Mouse (Mus musculus): ENCODE results near the gene Gm20708. TPM values are rescaled to one million over a fixed set of nuclear protein-coding genes. Genes with fewer than 3 reads are reported as not detected.

The Gm20708 gene
- polyA plus RNA-seq, 1 experiment from 2014 or later = 1.1 TPM

GRCm38 (mm10) chr11:117794035-117794551, 15.4 kb upstream of the Gm20708 start:
- ATAC-seq (ENCODE audit: insufficient number of reproducible peaks, insufficient read depth, low FRiP score, low read depth) = no peak
- H3K27ac ChIP-seq (ENCODE audit: low read length) = no peak overlapping the region
- 64% methylated on average over 4 of the region's 4 CpGs for WGBS

DNA sequence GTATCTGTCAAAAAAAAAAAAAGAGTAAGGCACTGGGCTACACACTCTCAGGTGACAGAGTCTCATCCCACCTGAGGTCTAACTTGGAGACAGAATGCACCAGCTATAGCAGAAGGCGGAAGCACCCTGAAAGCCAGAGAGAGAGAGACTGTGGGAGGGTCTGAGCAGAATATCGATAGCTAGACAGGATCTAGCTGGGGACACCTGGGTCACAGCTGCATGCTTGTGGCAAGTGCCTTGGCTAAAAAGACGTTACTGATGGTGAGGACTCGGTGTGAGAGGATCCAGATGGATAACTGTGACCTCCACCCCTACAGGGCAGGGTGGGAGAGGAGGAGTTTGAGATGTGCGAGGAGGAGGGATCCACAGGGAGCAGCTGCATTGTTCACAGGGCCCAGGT, 12.5 kb upstream of the Gm20708 start:
- H3K9me3 ChIP-seq (ENCODE audit: control insufficient read depth, low read depth, low read length) = no peaks in the 10 kb centered on the region
- H3K27me3 ChIP-seq (ENCODE audit: control insufficient read depth, insufficient read depth, low read length) = no peaks in the 10 kb centered on the region
- H3K9ac ChIP-seq (replicated peaks; ENCODE audit: low read depth, low read length) = no peak overlapping the region
- H3K27ac ChIP-seq (ENCODE audit: low read length) = no peak overlapping the region
- no peak overlapping the region for H3K4me3 ChIP-seq (ENCODE audit: low read depth, low read length)
- H3K4me1 ChIP-seq (ENCODE audit: control insufficient read depth, insufficient read depth, low read length) = peaks cover 8% of the 10 kb centered on the region; the same call in 1 of the 2 replicates
- H3K4me2 ChIP-seq (replicated peaks; ENCODE audit: low read depth, low read length) = no peak overlapping the region
- 34% methylated on average over 5 of the region's 5 CpGs for WGBS
- ATAC-seq (ENCODE audit: insufficient number of reproducible peaks, insufficient read depth, low FRiP score, low read depth) = no peak
- H3K36me3 ChIP-seq (ENCODE audit: control insufficient read depth, insufficient read depth, low read length) = no peaks in the 10 kb centered on the region

More at GRCm38 (mm10) chr11:117794035-117794551, 15.4 kb upstream of the Gm20708 start:
- Histone ChIP-seq H3K9me3 (ENCODE audit: control insufficient read depth, low read depth, low read length) (no peaks in the 10 kb centered on the region), H3K9ac (replicated peaks; ENCODE audit: low read depth, low read length) (no peak overlapping the region), H3K27me3 (ENCODE audit: control insufficient read depth, insufficient read depth, low read length) (no peaks in the 10 kb centered on the region), H3K4me2 (replicated peaks; ENCODE audit: low read depth, low read length) (no peak overlapping the region), H3K4me1 (ENCODE audit: control insufficient read depth, insufficient read depth, low read length) (peaks cover 15% of the 10 kb centered on the region), H3K4me3 (ENCODE audit: low read depth, low read length) (no peak overlapping the region), H3K36me3 (ENCODE audit: control insufficient read depth, insufficient read depth, low read length) (no peaks in the 10 kb centered on the region)

DNA sequence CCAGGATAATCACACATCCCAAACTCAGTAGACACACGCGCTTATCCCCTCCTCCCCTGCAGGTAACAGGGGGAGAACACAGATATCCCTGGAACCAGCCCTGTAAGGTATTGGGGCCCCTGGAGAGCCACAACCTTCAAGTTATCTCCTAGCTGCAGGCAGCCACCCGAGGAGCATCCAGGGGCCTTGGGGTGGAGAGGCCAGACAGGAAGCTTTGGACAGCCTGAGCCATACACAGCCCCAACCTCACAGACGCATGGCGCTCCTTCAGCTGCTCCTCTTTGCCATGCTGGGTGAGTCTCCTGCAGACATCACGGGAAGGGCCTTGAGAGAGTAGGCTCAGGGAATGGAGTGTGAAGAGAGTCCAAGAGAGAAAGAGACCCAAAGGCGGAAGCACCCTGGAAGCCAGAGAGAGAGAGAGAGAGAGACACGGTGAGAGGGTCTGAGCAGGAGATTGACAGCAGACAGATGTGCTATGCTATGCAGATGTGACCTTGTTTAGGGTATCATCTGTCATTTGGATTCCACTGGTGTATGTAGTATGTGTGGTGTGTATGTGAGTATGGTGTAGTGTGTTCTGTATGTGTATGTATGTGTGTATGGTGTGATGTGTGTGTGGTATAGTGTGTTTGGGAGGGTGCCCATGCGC, 11.8 kb upstream of the Gm20708 start, which contains the start of gene 6030468B19Rik:
TSS of gene 6030468B19Rik (plus strand) at position 150 of the 649 bp plus-strand sequence.
- no peak within 1 kb of the TSS for H3K4me3 ChIP-seq (ENCODE audit: low read depth, low read length)
- WGBS = 53% methylated on average over 9 of the region's 9 CpGs
- H3K27me3 ChIP-seq (ENCODE audit: control insufficient read depth, insufficient read depth, low read length) = no peaks in the 10 kb centered on the region
- H3K4me1 ChIP-seq (ENCODE audit: control insufficient read depth, insufficient read depth, low read length) = peaks cover 8% of the 10 kb centered on the region; the same call in 1 of the 2 replicates
- no peak within 1 kb of the TSS for H3K4me2 ChIP-seq (replicated peaks; ENCODE audit: low read depth, low read length)
- H3K36me3 ChIP-seq (ENCODE audit: control insufficient read depth, insufficient read depth, low read length) = no peaks in the 10 kb centered on the region
- no peak within 1 kb of the TSS for H3K9ac ChIP-seq (replicated peaks; ENCODE audit: low read depth, low read length)
- ATAC-seq (ENCODE audit: insufficient number of reproducible peaks, insufficient read depth, low FRiP score, low read depth) = peak; percentile 65; the same call in 1 of the 2 replicates
- H3K9me3 ChIP-seq (ENCODE audit: control insufficient read depth, low read depth, low read length) = no peaks in the 10 kb centered on the region
- H3K27ac ChIP-seq (ENCODE audit: low read length) = no peak within 1 kb of the TSS

DNA sequence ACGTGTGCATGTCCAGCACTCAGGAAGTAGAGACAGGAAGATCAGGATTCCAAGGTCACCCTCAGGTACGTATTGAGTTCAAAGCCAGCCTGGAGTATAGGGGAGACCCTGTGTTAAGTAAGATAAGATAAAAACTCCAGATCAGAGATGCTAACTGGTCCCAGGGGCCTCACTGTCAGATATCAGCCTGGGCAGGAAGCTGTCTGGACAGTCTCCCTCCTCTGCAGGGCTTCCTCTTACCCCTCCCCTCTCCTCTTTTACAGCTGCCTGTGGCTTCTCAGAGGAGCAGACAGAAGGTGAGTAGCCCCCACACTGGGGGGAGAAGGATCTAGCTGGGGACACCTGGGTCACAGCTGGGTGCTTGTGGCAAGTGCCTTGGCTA, 11.3 kb upstream of the Gm20708 start:
- Histone ChIP-seq H3K27ac (ENCODE audit: low read length) (no peak overlapping the region), H3K36me3 (ENCODE audit: control insufficient read depth, insufficient read depth, low read length) (no peaks in the 10 kb centered on the region), H3K4me2 (replicated peaks; ENCODE audit: low read depth, low read length) (no peak overlapping the region), H3K4me3 (ENCODE audit: low read depth, low read length) (no peak overlapping the region), H3K27me3 (ENCODE audit: control insufficient read depth, insufficient read depth, low read length) (no peaks in the 10 kb centered on the region), H3K4me1 (ENCODE audit: control insufficient read depth, insufficient read depth, low read length) (peaks cover 8% of the 10 kb centered on the region; the same call in 1 of the 2 replicates), H3K9me3 (ENCODE audit: control insufficient read depth, low read depth, low read length) (no peaks in the 10 kb centered on the region), H3K9ac (replicated peaks; ENCODE audit: low read depth, low read length) (no peak overlapping the region)
- ATAC-seq (ENCODE audit: insufficient number of reproducible peaks, insufficient read depth, low FRiP score, low read depth) = no peak
- WGBS = 35% methylated on average over 2 of the region's 2 CpGs

DNA sequence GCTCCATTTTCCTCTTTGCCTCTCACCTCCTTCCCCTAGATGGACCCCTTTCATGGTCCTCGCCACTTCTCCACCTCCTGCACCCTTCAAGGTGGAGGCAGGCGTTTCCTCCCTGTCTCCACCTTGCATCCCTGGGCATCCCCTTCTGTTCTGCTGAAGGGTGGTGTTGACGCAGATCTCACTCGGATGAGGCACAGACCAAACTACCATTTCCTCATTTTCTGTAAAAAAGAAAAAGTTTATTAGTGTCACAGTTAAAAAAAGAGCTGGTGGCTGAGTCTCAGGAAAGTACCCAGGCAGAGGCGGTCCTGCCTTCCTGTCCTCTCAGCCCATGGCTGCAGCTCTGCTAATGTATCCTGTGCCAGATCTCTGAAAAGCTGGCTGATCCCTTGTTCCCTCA, 10.3 kb upstream of the Gm20708 start:
- ATAC-seq (ENCODE audit: insufficient number of reproducible peaks, insufficient read depth, low FRiP score, low read depth) = no peak
- H3K4me1 ChIP-seq (ENCODE audit: control insufficient read depth, insufficient read depth, low read length) = peaks cover 8% of the 10 kb centered on the region; the same call in 1 of the 2 replicates
- no peak overlapping the region for H3K4me2 ChIP-seq (replicated peaks; ENCODE audit: low read depth, low read length)
- no peak overlapping the region for H3K9ac ChIP-seq (replicated peaks; ENCODE audit: low read depth, low read length)
- H3K36me3 ChIP-seq (ENCODE audit: control insufficient read depth, insufficient read depth, low read length) = no peaks in the 10 kb centered on the region
- H3K9me3 ChIP-seq (ENCODE audit: control insufficient read depth, low read depth, low read length) = no peaks in the 10 kb centered on the region
- H3K27me3 ChIP-seq (ENCODE audit: control insufficient read depth, insufficient read depth, low read length) = no peaks in the 10 kb centered on the region
- H3K27ac ChIP-seq (ENCODE audit: low read length) = no peak overlapping the region
- WGBS = 70% methylated on average over 5 of the region's 5 CpGs
- no peak overlapping the region for H3K4me3 ChIP-seq (ENCODE audit: low read depth, low read length)

- H3K9me3 ChIP-seq (ENCODE audit: control insufficient read depth, low read depth, low read length) = no peaks in the 10 kb centered on the region
- H3K36me3 ChIP-seq (ENCODE audit: control insufficient read depth, insufficient read depth, low read length) = no peaks in the 10 kb centered on the region
- H3K4me3 ChIP-seq (ENCODE audit: low read depth, low read length) = no peak overlapping the region
- H3K9ac ChIP-seq (replicated peaks; ENCODE audit: low read depth, low read length) = no peak overlapping the region
- WGBS = 88% methylated on average over 7 of the region's 7 CpGs
- H3K27ac ChIP-seq (ENCODE audit: low read length) = no peak overlapping the region
- no peaks in the 10 kb centered on the region for H3K27me3 ChIP-seq (ENCODE audit: control insufficient read depth, insufficient read depth, low read length)
- H3K4me2 ChIP-seq (replicated peaks; ENCODE audit: low read depth, low read length) = no peak overlapping the region
- ATAC-seq (ENCODE audit: insufficient number of reproducible peaks, insufficient read depth, low FRiP score, low read depth) = no peak
- peaks cover 8% of the 10 kb centered on the region; the same call in 1 of the 2 replicates for H3K4me1 ChIP-seq (ENCODE audit: control insufficient read depth, insufficient read depth, low read length)
These were observed 9.4 kb upstream of the Gm20708 start for GRCm38 (mm10) chr11:117800038-117800437.

- ATAC-seq (ENCODE audit: insufficient number of reproducible peaks, insufficient read depth, low FRiP score, low read depth) = no peak
- no peak overlapping the region for H3K9ac ChIP-seq (replicated peaks; ENCODE audit: low read depth, low read length)
- no peak overlapping the region for H3K4me3 ChIP-seq (ENCODE audit: low read depth, low read length)
- peaks cover 8% of the 10 kb centered on the region; the same call in 1 of the 2 replicates for H3K4me1 ChIP-seq (ENCODE audit: control insufficient read depth, insufficient read depth, low read length)
- no peaks in the 10 kb centered on the region for H3K36me3 ChIP-seq (ENCODE audit: control insufficient read depth, insufficient read depth, low read length)
- H3K4me2 ChIP-seq (replicated peaks; ENCODE audit: low read depth, low read length) = no peak overlapping the region
- no peaks in the 10 kb centered on the region for H3K27me3 ChIP-seq (ENCODE audit: control insufficient read depth, insufficient read depth, low read length)
- H3K27ac ChIP-seq (ENCODE audit: low read length) = no peak overlapping the region
- WGBS = 68% methylated on average over 7 of the region's 7 CpGs
- H3K9me3 ChIP-seq (ENCODE audit: control insufficient read depth, low read depth, low read length) = no peaks in the 10 kb centered on the region
These were observed 7.8 kb upstream of the Gm20708 start for GRCm38 (mm10) chr11:117801650-117802049.

DNA sequence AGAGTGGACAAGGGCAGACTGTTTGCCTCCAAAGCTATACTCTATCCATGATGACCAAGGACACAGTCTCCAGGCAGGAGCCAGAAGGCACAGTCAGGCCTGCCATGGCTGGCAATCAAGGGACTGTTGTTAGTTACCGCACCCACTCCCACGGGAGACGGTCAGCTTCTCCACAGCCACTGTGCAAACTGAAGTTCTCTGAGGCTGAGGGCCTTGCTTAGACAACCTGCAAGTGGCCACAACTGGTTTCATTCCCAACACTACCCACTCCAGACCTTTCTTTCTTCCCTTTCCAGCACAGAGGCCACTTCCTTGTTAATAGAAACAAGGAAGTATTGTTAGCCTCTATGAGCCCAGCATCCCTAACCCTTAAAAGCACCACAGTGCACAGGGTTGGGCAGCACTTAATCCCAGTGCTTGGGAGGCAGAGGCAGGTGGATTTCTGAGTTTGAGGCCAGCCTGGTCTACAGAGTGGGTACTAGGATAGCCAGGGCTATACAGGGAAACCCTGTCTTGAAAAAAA, 6.2 kb upstream of the Gm20708 start:
- H3K27ac ChIP-seq (ENCODE audit: low read length) = no peak overlapping the region

More for the DNA sequence above, 6.2 kb upstream of the Gm20708 start:
- no peaks in the 10 kb centered on the region for H3K36me3 ChIP-seq (ENCODE audit: control insufficient read depth, insufficient read depth, low read length)
- H3K4me2 ChIP-seq (replicated peaks; ENCODE audit: low read depth, low read length) = no peak overlapping the region
- H3K9me3 ChIP-seq (ENCODE audit: control insufficient read depth, low read depth, low read length) = no peaks in the 10 kb centered on the region
- no peaks in the 10 kb centered on the region for H3K27me3 ChIP-seq (ENCODE audit: control insufficient read depth, insufficient read depth, low read length)
- WGBS = 90% methylated on average over 3 of the region's 3 CpGs
- no peak overlapping the region for H3K9ac ChIP-seq (replicated peaks; ENCODE audit: low read depth, low read length)
- H3K4me3 ChIP-seq (ENCODE audit: low read depth, low read length) = no peak overlapping the region
- H3K4me1 ChIP-seq (ENCODE audit: control insufficient read depth, insufficient read depth, low read length) = peaks cover 7% of the 10 kb centered on the region; the same call in 1 of the 2 replicates
- no peak for ATAC-seq (ENCODE audit: insufficient number of reproducible peaks, insufficient read depth, low FRiP score, low read depth)

Measured in stomach, embryonic 14.5 days (tissue).